Mouse (Mus musculus): ENCODE data around the gene Glcci1. TPM values are rescaled to one million over a fixed set of nuclear protein-coding genes. Genes with fewer than 3 reads are reported as not detected.
A peak's percentile ranks its signal among the peaks of the same experiment; 100 is the strongest.
"Not testable (repeated sequence)": the region's sequence is repeated elsewhere in the genome, so short reads cannot be mapped to it uniquely, and the experiment has no call there.

Gene Glcci1
- total RNA-seq, 2 experiments from 2014 or later = 29.3 to 36.4 TPM

- DNase-seq (ENCODE audit: low spot score in 2 of 2) = no peak
Observed at GRCm38 (mm10) chr6:8495109-8495826, 14.1 kb upstream of the Glcci1 start.

- DNase-seq (ENCODE audit: low spot score in 2 of 2) = no peak
Observed at GRCm38 (mm10) chr6:8495827-8496222, 13.6 kb upstream of the Glcci1 start.

- DNase-seq (ENCODE audit: low spot score in 2 of 2) = no peak
Observed at GRCm38 (mm10) chr6:8497234-8497867, 12.0 kb upstream of the Glcci1 start.

GRCm38 (mm10) chr6:8497868-8498257, 11.5 kb upstream of the Glcci1 start:
- DNase-seq (ENCODE audit: low spot score in 2 of 2) = no peak

GRCm38 (mm10) chr6:8498961-8499360, 10.4 kb upstream of the Glcci1 start:
- DNase-seq (ENCODE audit: low spot score in 2 of 2) = no peak

- DNase-seq (ENCODE audit: low spot score in 2 of 2) = no peak
Observed at GRCm38 (mm10) chr6:8503953-8504352, 5.4 kb upstream of the Glcci1 start.

- no peak for DNase-seq (ENCODE audit: low spot score in 2 of 2)
Observed at GRCm38 (mm10) chr6:8504521-8505228, 4.7 kb upstream of the Glcci1 start.

- no peak for DNase-seq (ENCODE audit: low spot score in 2 of 2)
Observed at GRCm38 (mm10) chr6:8506631-8507030, 2.8 kb upstream of the Glcci1 start.

- DNase-seq (ENCODE audit: low spot score in 2 of 2) = peak; percentile 98 to 99
Observed at GRCm38 (mm10) chr6:8508883-8509536, 390 bp upstream of the Glcci1 start.

- DNase-seq (ENCODE audit: low spot score in 2 of 2) = peak; percentile 36 to 49
Observed at GRCm38 (mm10) chr6:8509961-8510863, 812 bp downstream of the Glcci1 start.

GRCm38 (mm10) chr6:8510864-8511428, 1.5 kb downstream of the Glcci1 start:
- DNase-seq (ENCODE audit: low spot score in 2 of 2) = no peak

GRCm38 (mm10) chr6:8511447-8511846, 2.0 kb downstream of the Glcci1 start:
- no peak for DNase-seq (ENCODE audit: low spot score in 2 of 2)

- DNase-seq (ENCODE audit: low spot score in 2 of 2) = peak in 1 of 2 experiments; percentile 22
Observed at GRCm38 (mm10) chr6:8512416-8512815, 3.0 kb downstream of the Glcci1 start.

GRCm38 (mm10) chr6:8519687-8520086, 10.3 kb downstream of the Glcci1 start:
- no peak for DNase-seq (ENCODE audit: low spot score in 2 of 2)

- no peak for DNase-seq (ENCODE audit: low spot score in 2 of 2)
Observed at GRCm38 (mm10) chr6:8521231-8521630, 11.8 kb downstream of the Glcci1 start.

GRCm38 (mm10) chr6:8524717-8525116, 15.3 kb downstream of the Glcci1 start:
- no peak for DNase-seq (ENCODE audit: low spot score in 2 of 2)

- DNase-seq (ENCODE audit: low spot score in 2 of 2) = no peak
Observed at GRCm38 (mm10) chr6:8531104-8531894, 21.9 kb downstream of the Glcci1 start.

- DNase-seq (ENCODE audit: low spot score in 2 of 2) = no peak
Observed at GRCm38 (mm10) chr6:8536944-8537343, 27.5 kb downstream of the Glcci1 start.

GRCm38 (mm10) chr6:8541531-8541930, 32.1 kb downstream of the Glcci1 start:
- DNase-seq (ENCODE audit: low spot score in 2 of 2) = not testable (repeated sequence)

All from layer of hippocampus, postnatal 10 days (tissue).